Mouse (Mus musculus): ENCODE measurements around the gene N4bp2. TPM values are rescaled to one million over a fixed set of nuclear protein-coding genes. Genes with fewer than 3 reads are reported as not detected.

The N4bp2 gene
- polyA plus RNA-seq, 1 experiment from 2014 or later, result 37.4 TPM

DNA sequence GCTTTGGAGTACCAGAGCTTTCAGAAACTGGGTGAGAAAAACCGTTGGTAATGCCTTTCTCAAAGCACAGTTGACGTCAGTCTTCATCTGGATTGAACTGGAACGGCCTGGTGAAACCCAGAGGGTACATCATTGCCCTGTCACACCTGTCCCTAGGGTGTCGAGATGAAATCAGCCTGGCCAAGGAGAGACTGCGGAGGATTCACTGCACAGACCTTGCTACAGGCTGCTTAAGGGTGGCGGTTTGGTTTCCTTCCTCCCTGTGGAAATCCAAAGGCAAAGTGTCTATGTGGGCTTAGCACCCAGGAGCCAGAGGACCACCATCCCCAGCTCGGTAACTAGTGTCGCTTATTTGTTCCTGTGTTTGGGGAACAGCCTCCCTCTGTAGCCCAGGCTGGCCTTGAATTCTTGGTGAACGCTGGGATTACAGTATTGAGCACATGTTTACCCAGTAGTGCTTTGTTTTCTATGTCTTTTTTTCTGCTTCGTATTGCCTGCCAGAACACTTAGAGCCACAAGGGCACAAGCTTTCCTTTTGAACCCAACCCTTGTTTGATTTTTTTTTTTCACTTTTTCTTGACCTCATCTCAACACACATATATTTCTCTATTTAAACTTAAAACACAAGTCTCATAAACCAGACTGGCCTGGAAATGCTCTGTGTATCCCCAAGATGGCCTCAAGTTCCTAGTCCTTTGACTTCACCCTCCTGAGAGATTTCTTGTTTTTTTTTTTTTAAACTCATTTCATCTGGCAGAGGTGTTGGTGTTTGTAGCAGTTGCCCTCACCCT is 98.0 kb downstream of the N4bp2 start, which contains the start of gene Rhoh:
Gene Rhoh (plus strand): TSS at position 60 of the 791 bp plus-strand sequence.
- Histone ChIP-seq H3K4me2 (replicated peaks) (no peak within 1 kb of the TSS), H3K9me3 (replicated peaks) (no peaks in the 10 kb centered on the region), H3K9ac (no peak within 1 kb of the TSS), H3K27ac (no peak within 1 kb of the TSS), H3K27me3 (no peaks in the 10 kb centered on the region), H3K36me3 (no peaks in the 10 kb centered on the region), H3K4me1 (no peaks in the 10 kb centered on the region), H3K4me3 (no peak within 1 kb of the TSS)
- WGBS, result 82% methylated on average over 10 of the region's 10 CpGs
- no peak for ATAC-seq (ENCODE audit: low FRiP score)

DNA sequence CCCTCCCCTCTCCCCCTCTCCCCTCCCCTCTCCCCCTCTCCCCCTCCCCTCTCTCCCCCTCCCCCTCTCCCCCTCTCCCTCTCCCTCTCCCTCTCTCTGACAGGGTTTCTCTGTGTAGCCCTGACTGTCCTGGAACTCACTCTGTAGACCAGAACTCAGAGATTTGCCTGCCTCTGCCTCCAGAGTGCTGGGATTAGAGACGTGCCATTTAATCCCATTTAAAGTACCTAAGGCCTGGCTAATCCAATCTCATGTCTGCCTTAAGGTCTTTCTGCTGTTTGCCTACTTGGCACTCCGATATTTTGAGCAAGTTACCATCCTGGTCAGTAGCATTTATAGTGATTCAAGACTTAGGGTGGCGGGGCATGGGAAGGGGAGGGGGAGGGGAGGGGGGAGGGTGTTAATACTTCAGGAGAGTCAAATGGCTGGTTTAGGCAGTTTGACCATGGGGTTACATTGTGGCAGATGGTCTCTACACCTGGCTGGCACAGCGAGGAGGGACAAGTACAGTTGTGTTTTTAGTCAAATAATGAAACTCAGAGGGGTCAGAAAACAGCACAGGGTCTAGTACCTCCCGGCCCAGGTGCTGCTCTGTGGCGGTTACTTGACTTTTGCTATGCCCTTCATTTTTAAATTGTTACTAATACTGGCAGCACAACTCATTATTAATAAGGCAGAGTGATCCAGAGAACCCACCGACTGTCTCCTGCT is 99.1 kb downstream of the N4bp2 start:
- Histone ChIP-seq H3K4me3 (no peak overlapping the region), H3K9me3 (replicated peaks) (no peaks in the 10 kb centered on the region), H3K27me3 (no peaks in the 10 kb centered on the region), H3K27ac (no peak overlapping the region), H3K4me2 (replicated peaks) (no peak overlapping the region), H3K9ac (no peak overlapping the region), H3K36me3 (no peaks in the 10 kb centered on the region), H3K4me1 (no peaks in the 10 kb centered on the region)
- WGBS, result 90% methylated on average over 7 of the region's 7 CpGs
- no peak for ATAC-seq (ENCODE audit: low FRiP score)

DNA sequence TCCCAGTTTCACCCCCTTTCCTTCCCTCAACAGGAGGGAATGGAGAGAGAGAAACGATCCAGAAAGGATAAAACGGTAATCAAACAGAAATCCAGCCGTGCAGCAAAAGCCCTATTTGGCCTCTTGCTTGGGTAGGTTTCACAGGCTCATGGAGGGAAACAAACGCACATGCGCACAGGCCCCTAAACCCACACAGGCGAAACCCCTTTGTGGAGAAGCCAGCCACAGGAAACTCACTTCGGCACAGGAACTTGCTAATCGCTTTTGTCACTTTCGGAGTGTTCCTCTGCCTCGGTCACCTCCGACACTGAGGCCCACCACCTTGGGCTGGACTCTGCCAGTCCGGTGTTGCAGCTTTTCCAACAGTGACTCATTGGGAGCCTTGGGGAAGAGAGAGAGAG is 100.0 kb downstream of the N4bp2 start:
- ATAC-seq (ENCODE audit: low FRiP score), result no peak
- Histone ChIP-seq H3K27ac (no peak overlapping the region), H3K27me3 (no peaks in the 10 kb centered on the region), H3K4me3 (no peak overlapping the region), H3K4me1 (no peaks in the 10 kb centered on the region), H3K36me3 (no peaks in the 10 kb centered on the region), H3K9ac (no peak overlapping the region), H3K4me2 (replicated peaks) (no peak overlapping the region), H3K9me3 (replicated peaks) (no peaks in the 10 kb centered on the region)
- 86% methylated on average over 12 of the region's 12 CpGs for WGBS

DNA sequence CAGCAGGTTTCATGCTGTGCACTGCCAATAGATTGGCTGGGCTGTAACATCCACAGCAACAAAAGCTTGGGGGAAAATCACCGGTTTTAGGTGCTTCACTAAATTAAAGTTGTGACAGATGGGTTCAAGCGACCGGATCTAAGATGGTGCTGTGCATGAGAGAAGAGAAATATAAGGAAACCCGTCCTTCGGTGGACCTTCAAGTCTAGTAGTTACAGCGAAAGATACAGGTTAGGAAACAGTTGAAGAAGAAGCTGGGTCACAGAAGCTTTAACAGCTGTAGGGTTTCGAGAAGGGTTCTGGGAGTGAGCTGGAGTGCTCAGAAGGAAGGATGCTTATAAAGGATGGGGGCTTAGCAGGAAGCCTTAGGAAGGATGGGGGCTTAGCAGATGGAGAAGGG is 101.2 kb downstream of the N4bp2 start:
- H3K27ac ChIP-seq, result no peak overlapping the region
- ATAC-seq (ENCODE audit: low FRiP score), result no peak
- H3K27me3 ChIP-seq, result no peaks in the 10 kb centered on the region
- WGBS, result 93% methylated on average over 7 of the region's 7 CpGs
- no peaks in the 10 kb centered on the region for H3K36me3 ChIP-seq
- no peaks in the 10 kb centered on the region for H3K9me3 ChIP-seq (replicated peaks)
- no peak overlapping the region for H3K4me3 ChIP-seq
- no peak overlapping the region for H3K4me2 ChIP-seq (replicated peaks)
- no peaks in the 10 kb centered on the region for H3K4me1 ChIP-seq
- H3K9ac ChIP-seq, result no peak overlapping the region

DNA sequence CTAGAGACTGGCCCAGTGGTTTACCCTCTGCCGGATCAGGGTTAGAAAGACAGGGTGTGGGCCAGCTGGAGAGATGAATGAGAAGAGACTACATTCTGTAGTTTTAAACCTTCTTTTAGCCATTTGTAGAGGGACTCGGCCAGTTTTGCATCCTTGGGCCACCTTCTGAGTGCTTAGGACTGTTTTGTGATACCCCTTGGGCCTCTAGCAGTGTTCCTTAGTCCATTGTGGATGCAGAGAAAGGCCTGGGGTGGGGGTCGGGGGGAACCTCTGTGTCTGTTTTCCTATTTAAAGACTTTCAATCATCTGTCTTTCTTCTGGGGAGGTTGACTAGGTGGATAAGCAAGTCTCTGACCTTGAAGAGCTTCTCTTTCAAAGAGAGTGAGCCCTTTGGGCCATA is 101.6 kb downstream of the N4bp2 start:
- 74% methylated on average over 3 of the region's 3 CpGs for WGBS
- H3K9me3 ChIP-seq (replicated peaks), result no peaks in the 10 kb centered on the region

DNA sequence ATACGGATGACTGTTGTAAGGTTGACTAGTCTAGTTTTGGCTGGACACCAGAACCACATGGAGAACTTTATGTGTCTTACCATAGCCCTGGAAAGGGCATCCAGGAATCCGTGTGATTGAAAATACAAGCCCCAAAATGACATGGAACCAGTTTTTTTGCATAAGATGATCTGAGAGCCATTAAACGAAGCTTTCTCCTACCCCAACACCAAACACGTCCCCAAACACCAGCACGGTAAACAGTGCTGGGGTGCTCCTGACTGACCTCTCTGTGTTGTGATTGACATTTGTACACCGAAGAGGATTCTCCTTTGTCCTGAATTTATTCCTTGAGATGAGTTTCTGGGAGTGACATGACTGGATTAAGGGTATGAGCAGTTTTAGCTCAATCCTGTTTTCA is 103.3 kb downstream of the N4bp2 start:
- Histone ChIP-seq H3K4me1 (no peaks in the 10 kb centered on the region), H3K9ac (no peak overlapping the region)
- 92% methylated on average over 6 of the region's 6 CpGs for WGBS

More for the DNA sequence above, 101.6 kb downstream of the N4bp2 start:
- Histone ChIP-seq H3K9ac (no peak overlapping the region), H3K36me3 (no peaks in the 10 kb centered on the region), H3K4me2 (replicated peaks) (no peak overlapping the region), H3K4me3 (no peak overlapping the region), H3K4me1 (no peaks in the 10 kb centered on the region), H3K27ac (no peak overlapping the region), H3K27me3 (no peaks in the 10 kb centered on the region)
- no peak for ATAC-seq (ENCODE audit: low FRiP score)

DNA sequence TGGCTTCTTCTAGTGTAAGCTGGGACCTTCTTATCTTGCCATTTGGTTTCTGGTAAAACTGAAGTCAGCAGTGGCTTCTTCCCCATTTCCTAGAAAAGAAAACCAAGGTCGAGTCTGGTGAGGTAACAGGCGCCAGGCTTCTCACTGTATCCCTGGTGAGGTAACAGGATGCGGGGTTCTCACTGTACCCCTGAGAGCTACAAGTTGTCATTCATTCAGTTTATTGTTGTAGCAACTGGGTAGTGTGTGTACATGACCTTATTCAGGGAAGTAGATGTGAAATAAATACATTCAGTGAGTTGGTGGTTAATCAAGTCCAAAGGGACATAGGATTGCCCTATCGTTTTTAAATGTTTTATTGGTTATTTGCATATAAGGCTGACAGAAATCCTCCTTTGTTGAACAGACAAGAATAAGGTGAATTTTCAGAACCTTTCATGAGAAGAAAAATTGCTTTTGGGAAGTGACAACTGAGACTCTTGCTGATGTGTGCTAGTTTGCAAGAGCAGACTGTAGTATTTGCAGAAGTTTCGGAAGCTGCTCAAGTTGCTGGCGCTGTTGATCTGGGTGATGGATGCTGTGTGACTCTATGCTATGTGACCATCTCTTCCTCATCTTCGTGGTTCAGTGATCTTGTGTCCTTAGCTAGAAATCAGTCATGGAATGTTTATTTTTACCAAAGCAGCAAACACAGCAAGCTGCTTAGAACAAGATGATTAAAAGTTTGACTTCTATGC is 104.2 kb downstream of the N4bp2 start:
- Histone ChIP-seq H3K4me2 (replicated peaks) (no peak overlapping the region), H3K9ac (no peak overlapping the region), H3K27me3 (no peaks in the 10 kb centered on the region), H3K9me3 (replicated peaks) (no peaks in the 10 kb centered on the region), H3K36me3 (no peaks in the 10 kb centered on the region), H3K4me3 (no peak overlapping the region), H3K27ac (no peak overlapping the region), H3K4me1 (no peaks in the 10 kb centered on the region)
- 87% methylated on average over 7 of the region's 7 CpGs for WGBS
- no peak for ATAC-seq (ENCODE audit: low FRiP score)

More for the DNA sequence above, 103.3 kb downstream of the N4bp2 start:
- H3K4me2 ChIP-seq (replicated peaks), result no peak overlapping the region
- no peak for ATAC-seq (ENCODE audit: low FRiP score)
- no peaks in the 10 kb centered on the region for H3K36me3 ChIP-seq
- no peaks in the 10 kb centered on the region for H3K9me3 ChIP-seq (replicated peaks)
- H3K27ac ChIP-seq, result no peak overlapping the region
- H3K4me3 ChIP-seq, result no peak overlapping the region
- no peaks in the 10 kb centered on the region for H3K27me3 ChIP-seq

DNA sequence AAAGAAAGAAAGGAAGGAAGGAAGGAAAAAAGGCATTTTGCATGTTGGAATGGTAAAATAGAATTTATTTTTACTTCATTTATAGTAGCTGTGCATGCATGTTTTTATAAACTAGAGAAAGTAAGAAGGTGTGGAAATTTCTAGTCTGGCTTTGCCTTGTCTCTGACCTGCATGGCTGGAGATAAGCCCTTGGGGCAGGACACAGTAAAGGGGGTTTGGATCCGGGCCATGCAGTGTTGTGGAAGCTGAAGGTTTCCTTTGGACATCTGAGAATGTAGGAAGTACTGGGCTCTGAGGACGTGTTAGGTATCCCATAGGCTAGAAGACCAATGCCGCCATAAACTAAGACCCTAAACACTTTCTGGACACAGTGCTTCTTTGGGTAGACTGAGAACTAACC is 105.1 kb downstream of the N4bp2 start:
- Histone ChIP-seq H3K27me3 (no peaks in the 10 kb centered on the region), H3K4me3 (no peak overlapping the region), H3K27ac (no peak overlapping the region), H3K4me1 (no peaks in the 10 kb centered on the region), H3K9ac (no peak overlapping the region), H3K9me3 (replicated peaks) (no peaks in the 10 kb centered on the region), H3K4me2 (replicated peaks) (no peak overlapping the region), H3K36me3 (no peaks in the 10 kb centered on the region)
- 67% methylated on average over 3 of the region's 3 CpGs for WGBS
- ATAC-seq (ENCODE audit: low FRiP score), result no peak

DNA sequence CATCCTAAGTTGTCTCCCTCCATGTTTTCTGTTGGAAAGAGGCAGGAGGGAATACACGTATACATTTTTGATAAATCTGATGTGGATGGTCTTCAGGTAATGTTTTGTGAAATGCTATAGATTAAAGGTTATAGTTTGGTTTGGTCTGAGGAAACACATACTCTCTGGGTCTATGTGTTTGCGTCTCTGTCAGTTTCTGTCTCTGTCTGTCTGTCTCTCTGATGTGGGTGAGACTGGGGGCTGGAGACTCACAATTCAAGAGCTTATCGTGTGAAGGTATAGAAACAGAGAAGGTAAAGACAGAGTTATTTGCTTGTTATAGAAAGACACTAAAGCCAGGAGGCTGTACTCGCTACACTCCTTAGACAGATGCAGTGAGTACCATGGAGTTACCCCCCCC is 106.3 kb downstream of the N4bp2 start:
- WGBS, result 94% methylated on average over 4 of the region's 4 CpGs
- Histone ChIP-seq H3K27ac (no peak overlapping the region), H3K4me2 (replicated peaks) (no peak overlapping the region), H3K36me3 (no peaks in the 10 kb centered on the region), H3K4me1 (no peaks in the 10 kb centered on the region), H3K27me3 (no peaks in the 10 kb centered on the region), H3K9me3 (replicated peaks) (no peaks in the 10 kb centered on the region), H3K4me3 (no peak overlapping the region), H3K9ac (no peak overlapping the region)
- no peak for ATAC-seq (ENCODE audit: low FRiP score)

DNA sequence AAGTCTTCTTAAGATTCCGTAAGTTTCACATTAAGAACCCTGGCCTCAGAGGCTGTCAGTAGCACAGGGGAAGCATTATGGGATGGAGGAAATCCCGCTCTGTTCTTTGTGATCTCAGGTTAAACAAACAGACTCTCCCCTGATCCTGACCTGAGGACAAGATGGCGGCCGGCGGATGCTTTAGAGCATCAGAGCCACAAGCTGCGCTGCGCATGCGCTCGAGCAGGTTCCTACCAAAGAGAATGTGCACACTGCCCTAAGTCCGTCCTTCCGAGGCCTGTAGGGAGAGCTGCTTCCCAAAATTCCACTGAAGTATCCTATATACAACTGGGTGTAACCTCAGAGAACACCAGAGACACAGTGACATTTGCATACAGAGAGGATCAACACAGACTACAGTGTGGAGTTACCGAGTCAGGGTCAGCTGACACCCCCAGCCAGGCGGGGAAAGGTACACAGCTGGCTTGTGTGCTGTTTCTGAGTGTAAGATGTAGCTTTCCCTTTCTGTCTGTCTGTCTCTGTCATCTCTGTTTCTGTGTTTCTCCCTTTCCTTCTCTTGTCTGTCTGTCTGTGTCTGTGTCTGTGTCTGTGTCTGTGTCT is 108.1 kb downstream of the N4bp2 start:
- Histone ChIP-seq H3K4me1 (no peaks in the 10 kb centered on the region), H3K9ac (no peak overlapping the region), H3K9me3 (replicated peaks) (no peaks in the 10 kb centered on the region), H3K36me3 (no peaks in the 10 kb centered on the region), H3K4me3 (no peak overlapping the region), H3K27ac (no peak overlapping the region), H3K4me2 (replicated peaks) (no peak overlapping the region), H3K27me3 (no peaks in the 10 kb centered on the region)
- no peak for ATAC-seq (ENCODE audit: low FRiP score)
- WGBS, result 92% methylated on average over 13 of the region's 13 CpGs

DNA sequence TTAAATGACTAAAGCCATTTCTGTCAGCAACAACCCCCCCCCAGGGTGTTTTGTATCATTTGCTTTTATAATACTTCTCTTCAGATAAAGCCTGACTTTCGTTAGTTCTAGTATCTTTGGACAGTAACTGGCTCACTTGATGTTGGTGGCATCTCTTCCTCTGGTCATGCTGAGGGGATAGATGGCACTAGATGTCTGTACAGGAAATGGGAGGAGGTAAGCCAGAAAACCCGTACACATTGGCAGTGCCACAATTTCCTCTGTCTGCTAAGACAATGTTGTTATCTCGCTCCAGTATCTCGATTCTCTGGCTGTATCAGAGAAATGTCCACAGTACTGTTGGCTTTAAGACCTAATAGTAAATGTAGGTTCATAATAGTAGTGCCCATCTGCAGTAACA is 109.9 kb downstream of the N4bp2 start:
- H3K36me3 ChIP-seq, result no peaks in the 10 kb centered on the region
- no peak overlapping the region for H3K4me2 ChIP-seq (replicated peaks)
- WGBS, result 79% methylated on average over 4 of the region's 4 CpGs
- H3K27me3 ChIP-seq, result no peaks in the 10 kb centered on the region
- H3K4me3 ChIP-seq, result no peak overlapping the region
- no peaks in the 10 kb centered on the region for H3K9me3 ChIP-seq (replicated peaks)
- no peak for ATAC-seq (ENCODE audit: low FRiP score)
- H3K4me1 ChIP-seq, result no peaks in the 10 kb centered on the region
- no peak overlapping the region for H3K27ac ChIP-seq
- H3K9ac ChIP-seq, result no peak overlapping the region

DNA sequence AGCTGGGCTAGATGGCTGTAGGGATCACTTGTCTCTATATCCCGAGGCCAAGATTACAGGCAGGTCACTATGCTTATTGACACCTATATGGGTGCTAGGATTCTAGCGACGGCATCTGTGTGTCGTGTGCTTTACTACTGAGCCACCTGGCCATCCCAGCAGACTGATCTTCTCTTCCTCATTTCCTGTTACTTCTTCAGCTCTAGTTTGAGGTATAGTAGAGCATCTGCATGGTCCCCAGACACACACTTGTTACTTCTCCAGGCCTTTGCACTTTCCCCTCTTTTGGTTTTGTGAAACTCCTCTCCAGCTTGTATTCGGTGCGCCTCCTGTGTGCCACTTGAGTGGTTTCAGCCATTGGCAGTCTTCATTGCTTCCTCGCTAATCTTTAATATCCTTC is 111.9 kb downstream of the N4bp2 start:
- no peak for ATAC-seq (ENCODE audit: low FRiP score)
- Histone ChIP-seq H3K9me3 (replicated peaks) (no peaks in the 10 kb centered on the region), H3K4me2 (replicated peaks) (no peak overlapping the region), H3K4me1 (no peaks in the 10 kb centered on the region), H3K27me3 (no peaks in the 10 kb centered on the region), H3K36me3 (no peaks in the 10 kb centered on the region), H3K27ac (no peak overlapping the region), H3K9ac (no peak overlapping the region), H3K4me3 (no peak overlapping the region)
- WGBS, result 94% methylated on average over 7 of the region's 7 CpGs
